In genomic region chr17:83469586-83469985, GRCm38 (mm10) we compare ENCODE assay signal across 27 mouse cellular contexts.
"Had no signal": no experiment of that assay in that cellular context is flagged by ENCODE, and none has a peak within 500 bp of the region (broad histone marks: within the 10 kb centered on the region; RNA-seq: fewer than 3 reads in every experiment).

No protein-coding gene starts in this region.

- H3K9me3 ChIP-seq: heart, embryonic 10.5 days; hindbrain, embryonic 10.5 days; hindbrain, embryonic 12.5 days; intestine, embryonic 15.5 days; limb, embryonic 13.5 days; limb, embryonic 15.5 days; liver, embryonic 12.5 days had no signal

- H3K4me1 ChIP-seq: heart, embryonic 10.5 days; heart, embryonic 12.5 days; hindbrain, embryonic 10.5 days; hindbrain, embryonic 12.5 days; intestine, embryonic 15.5 days; limb, embryonic 13.5 days; limb, embryonic 15.5 days; liver, embryonic 12.5 days had no signal

- H3K4me3 ChIP-seq: gastrocnemius, adult 2 months; heart, embryonic 10.5 days; heart, embryonic 12.5 days; hindbrain, embryonic 10.5 days; hindbrain, embryonic 12.5 days; intestine, embryonic 15.5 days; layer of hippocampus, adult 2 months; limb, embryonic 13.5 days; limb, embryonic 15.5 days; liver, embryonic 12.5 days had no signal

- H3K4me2 ChIP-seq: heart, embryonic 12.5 days; hindbrain, embryonic 12.5 days; hindbrain, embryonic 14.5 days; intestine, embryonic 15.5 days; limb, embryonic 13.5 days; limb, embryonic 15.5 days; liver, embryonic 12.5 days had no signal

- ATAC-seq: hindbrain, embryonic 16.5 days; inflammation-experienced regulatory T-cells, adult 6 months; intestine, embryonic 15.5 days; intestine, postnatal 0 days; liver, embryonic 12.5 days had no signal

- DNase-seq: gastrocnemius, adult 2 months; gastrocnemius, postnatal 10 days; gastrocnemius, postnatal 25 days; heart, postnatal 10 days; heart, postnatal 4 days; kidney, adult 18-20 months; kidney, adult 8-10 months; kidney, postnatal 10 days; kidney, postnatal 25 days; kidney, postnatal 4 days; layer of hippocampus, adult 9-11 months; layer of hippocampus, postnatal 36 days; left cerebral cortex, postnatal 4 days had no signal

- H3K9ac ChIP-seq: heart, embryonic 12.5 days; hindbrain, embryonic 12.5 days; hindbrain, embryonic 14.5 days; intestine, embryonic 15.5 days; limb, embryonic 13.5 days; limb, embryonic 15.5 days; liver, embryonic 12.5 days; liver, embryonic 14.5 days had no signal

- H3K27me3 ChIP-seq: heart, embryonic 12.5 days; hindbrain, embryonic 12.5 days; intestine, embryonic 15.5 days; limb, embryonic 13.5 days; limb, embryonic 15.5 days; liver, embryonic 12.5 days had no signal

- H3K27ac ChIP-seq: gastrocnemius, adult 2 months; heart, embryonic 10.5 days; hindbrain, embryonic 10.5 days; hindbrain, embryonic 12.5 days; hindbrain, embryonic 14.5 days; intestine, embryonic 15.5 days; layer of hippocampus, adult 2 months; limb, embryonic 13.5 days; limb, embryonic 15.5 days; liver, embryonic 12.5 days; liver, embryonic 14.5 days had no signal
